Mouse (Mus musculus) lung, postnatal 0 days (tissue): ENCODE data around the gene Slc35e3. TPM values are rescaled to one million over a fixed set of nuclear protein-coding genes. Genes with fewer than 3 reads are reported as not detected.

Experiments used
- ATAC-seq: fragments of 200-750 bp; cut with Nextera tagmentation; 2 replicates; pipeline ENCODE4 v1.8.0; 2017; ENCODE audit warnings: moderate library complexity
- DNase-seq: peaks from one replicate; pipeline ENCODE4 v3.0.0-alpha.2; 2016; ENCODE audit warnings: low spot score
- H3K27ac ChIP-seq: fragments of 300-500 bp; sonication (generic); 2 replicates; pipeline ENCODE4 v1.5.1; 2014; ENCODE audit warnings: antibody characterized with exemption, mild to moderate bottlenecking, low read length, mixed read lengths
- H3K27me3 ChIP-seq: fragments of 300-500 bp; sonication (generic); replicated peaks from 2 replicates; pipeline ENCODE4 v1.6.1; 2014; ENCODE audit warnings: low read length, mixed read lengths; ENCODE audit not compliant: insufficient read depth
- H3K36me3 ChIP-seq: fragments of 300-500 bp; sonication (generic); 2 replicates; pipeline ENCODE4 v1.6.1; 2014; ENCODE audit warnings: low read length, mixed read lengths; ENCODE audit not compliant: insufficient read depth
- H3K4me1 ChIP-seq: fragments of 300-500 bp; sonication (generic); 2 replicates; pipeline ENCODE4 v1.6.1; 2014; ENCODE audit warnings: antibody characterized with exemption, low read depth, low read length, mixed read lengths; ENCODE audit not compliant: insufficient read depth
- H3K4me2 ChIP-seq: fragments of 300-500 bp; sonication (generic); replicated peaks from 2 replicates; pipeline ENCODE4 v1.6.1; 2014; ENCODE audit warnings: low read depth, mild to moderate bottlenecking, low read length, moderate library complexity, mixed read lengths
- H3K4me3 ChIP-seq: fragments of 300-500 bp; sonication (generic); 2 replicates; pipeline ENCODE4 v1.5.1; 2014; ENCODE audit warnings: low read depth, low read length
- H3K9ac ChIP-seq: fragments of 300-500 bp; sonication (generic); replicated peaks from 2 replicates; pipeline ENCODE4 v1.6.1; 2014; ENCODE audit warnings: low read depth, mild to moderate bottlenecking
- H3K9me3 ChIP-seq: fragments of 300-500 bp; sonication (generic); 2 replicates; pipeline ENCODE4 v1.6.1; 2016; ENCODE audit warnings: low read length, mixed read lengths
- CTCF ChIP-seq: IDR thresholded peaks from 2 replicates; pipeline ENCODE4 v1.5.1; 2016; ENCODE audit warnings: antibody characterized with exemption, mild to moderate bottlenecking
- EP300 ChIP-seq: IDR thresholded peaks from 2 replicates; pipeline ENCODE4 v1.6.1; 2016; ENCODE audit warnings: antibody characterized with exemption, mild to moderate bottlenecking, control low read depth
- WGBS: fragments of 180-500 bp; shearing (Covaris S2); extraction: QIAGEN DNeasy Blood & Tissue Kit; methylation state at CpG from one replicate; pipeline ENCODE4 v1.1.7; 2014; 5-methylcytosine and 5-hydroxymethylcytosine counted together
- polyA plus RNA-seq: library from polyadenylated mRNA; unstranded; fragments of >200 nt; fragmentation: Nextera tagmentation; extraction: Ambion mirVana; gene quantifications from 2 replicates; pipeline ENCODE4 v1.2.1, GENCODE M21; 2015

The Slc35e3 gene
- polyA plus RNA-seq, 1 experiment from 2014 or later = 17.2 TPM

DNA sequence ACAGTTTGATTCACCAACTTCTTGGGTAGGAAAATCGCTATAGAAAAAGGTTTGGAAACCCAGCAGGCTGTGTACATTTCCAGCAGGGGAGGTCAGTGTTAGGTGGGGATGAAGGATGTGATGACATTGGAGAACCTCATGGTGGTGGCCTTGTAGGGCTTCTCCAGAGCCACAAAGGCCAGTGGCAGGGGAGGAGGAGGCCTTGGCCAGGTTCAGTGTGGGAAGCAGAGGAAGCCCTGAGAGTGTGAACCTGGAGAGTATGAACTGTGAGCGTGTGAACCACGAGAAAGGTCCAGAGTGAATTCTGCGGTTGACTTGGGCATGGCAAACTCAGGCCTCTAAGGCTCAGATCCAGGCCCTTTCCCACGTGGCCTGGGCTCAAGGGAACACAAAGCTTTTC, 17.6 kb downstream of the Slc35e3 start:
- DNase-seq (no peak), ATAC-seq (no peak)
- H3K4me3 ChIP-seq = no peak overlapping the region
- no peaks in the 10 kb centered on the region for H3K9me3 ChIP-seq
- no peak for TF ChIP-seq EP300
- no peak for TF ChIP-seq CTCF
- peak overlapping the region; percentile 85 for H3K27ac ChIP-seq
- H3K9ac ChIP-seq = no peak overlapping the region
- no peaks in the 10 kb centered on the region for H3K27me3 ChIP-seq
- 82% methylated on average over 5 of the region's 5 CpGs for WGBS
- H3K36me3 ChIP-seq = no peaks in the 10 kb centered on the region
- H3K4me1 ChIP-seq = no peaks in the 10 kb centered on the region
- no peak overlapping the region for H3K4me2 ChIP-seq

DNA sequence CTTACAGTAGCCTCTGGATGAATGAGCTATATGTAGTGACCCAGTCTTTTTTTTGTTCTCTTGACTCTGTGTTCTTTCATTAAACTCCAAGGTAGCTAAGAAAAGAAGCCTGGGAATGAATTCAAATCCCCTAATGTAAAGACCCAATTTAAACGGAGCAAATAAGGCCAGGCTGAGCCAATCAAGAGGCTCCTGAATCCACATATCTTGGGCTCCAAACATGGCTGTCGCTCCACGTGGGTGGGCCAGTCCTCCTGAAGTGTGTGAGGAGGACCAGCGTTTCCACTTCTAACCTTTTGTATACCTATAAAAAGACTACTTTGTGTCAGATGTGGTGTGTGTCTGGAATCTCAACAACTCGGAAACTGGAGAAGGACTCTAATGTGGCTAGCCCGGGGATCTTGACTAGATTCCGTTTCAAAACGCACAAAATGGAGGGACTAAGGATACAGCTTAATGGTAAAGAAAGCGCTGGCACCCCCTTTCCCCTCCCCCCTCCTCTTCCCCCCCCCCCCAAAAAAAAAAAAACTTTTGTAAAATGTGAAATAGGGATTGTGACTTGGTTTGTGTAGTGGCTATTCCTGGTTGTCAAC, 18.6 kb downstream of the Slc35e3 start:
- no peaks in the 10 kb centered on the region for H3K4me1 ChIP-seq
- no peak overlapping the region for H3K4me2 ChIP-seq
- no peaks in the 10 kb centered on the region for H3K27me3 ChIP-seq
- no peak overlapping the region for H3K4me3 ChIP-seq
- no peak for TF ChIP-seq CTCF
- TF ChIP-seq EP300 = no peak
- no peak for DNase-seq
- ATAC-seq = no peak
- WGBS = 57% methylated on average over 9 of the region's 9 CpGs
- no peaks in the 10 kb centered on the region for H3K9me3 ChIP-seq
- no peak overlapping the region for H3K9ac ChIP-seq
- no peak overlapping the region for H3K27ac ChIP-seq
- no peaks in the 10 kb centered on the region for H3K36me3 ChIP-seq

DNA sequence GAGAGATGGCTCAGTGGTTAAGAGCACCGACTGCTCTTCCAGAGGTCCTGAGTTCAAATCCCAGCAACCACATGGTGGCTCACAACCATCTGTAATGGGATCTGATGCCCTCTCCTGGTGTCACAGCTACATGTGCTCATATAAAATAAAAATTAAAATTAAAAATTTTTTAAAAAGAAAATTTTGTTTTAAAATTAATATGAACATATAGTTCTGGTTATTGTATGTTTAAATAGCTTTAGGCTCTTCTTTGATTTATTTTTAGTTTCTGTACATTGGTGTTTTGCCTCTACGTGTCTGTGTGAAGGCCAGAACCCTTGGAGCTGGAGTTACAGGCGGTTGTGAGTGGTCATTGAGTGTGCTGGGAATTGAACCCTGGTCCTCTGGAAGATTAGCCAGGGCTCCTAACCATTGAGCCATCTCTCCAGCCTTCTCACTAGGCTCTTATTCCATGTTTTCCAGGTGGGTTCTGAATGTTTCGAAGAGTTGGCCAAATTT, 19.2 kb downstream of the Slc35e3 start:
- 96% methylated on average over 4 of the region's 4 CpGs for WGBS
- Histone ChIP-seq H3K9ac (no peak overlapping the region), H3K27me3 (no peaks in the 10 kb centered on the region), H3K36me3 (no peaks in the 10 kb centered on the region), H3K4me2 (no peak overlapping the region), H3K27ac (no peak overlapping the region), H3K4me1 (no peaks in the 10 kb centered on the region), H3K4me3 (no peak overlapping the region), H3K9me3 (no peaks in the 10 kb centered on the region)
- DNase-seq (no peak), ATAC-seq (no peak)
- TF ChIP-seq EP300 = no peak
- TF ChIP-seq CTCF = no peak

DNA sequence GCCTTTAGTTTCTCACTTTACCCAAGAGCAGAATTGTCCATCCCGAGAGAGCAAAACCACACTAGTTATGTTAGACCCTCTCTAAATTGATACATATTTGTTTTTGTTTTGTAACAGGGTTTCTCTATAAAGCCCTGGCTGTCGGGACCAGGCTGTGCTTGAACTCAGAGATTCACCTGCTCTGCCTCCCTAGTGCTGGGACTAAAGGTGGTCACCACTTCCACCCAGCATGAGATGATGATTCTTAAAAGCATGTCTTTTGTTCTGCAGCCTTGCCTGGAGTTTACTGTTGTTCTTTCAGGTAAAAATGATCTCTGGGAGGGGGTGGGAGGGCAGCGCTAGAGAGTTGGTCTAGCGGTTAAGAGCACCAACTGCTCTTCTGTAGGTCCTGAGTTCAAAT, 19.8 kb downstream of the Slc35e3 start:
- Histone ChIP-seq H3K4me3 (no peak overlapping the region), H3K9ac (no peak overlapping the region), H3K4me2 (no peak overlapping the region), H3K27ac (no peak overlapping the region), H3K36me3 (no peaks in the 10 kb centered on the region), H3K27me3 (no peaks in the 10 kb centered on the region), H3K4me1 (no peaks in the 10 kb centered on the region), H3K9me3 (no peaks in the 10 kb centered on the region)
- WGBS = 85% methylated on average over 4 of the region's 4 CpGs
- TF ChIP-seq CTCF = no peak
- TF ChIP-seq EP300 = no peak
- ATAC-seq (no peak), DNase-seq (no peak)

DNA sequence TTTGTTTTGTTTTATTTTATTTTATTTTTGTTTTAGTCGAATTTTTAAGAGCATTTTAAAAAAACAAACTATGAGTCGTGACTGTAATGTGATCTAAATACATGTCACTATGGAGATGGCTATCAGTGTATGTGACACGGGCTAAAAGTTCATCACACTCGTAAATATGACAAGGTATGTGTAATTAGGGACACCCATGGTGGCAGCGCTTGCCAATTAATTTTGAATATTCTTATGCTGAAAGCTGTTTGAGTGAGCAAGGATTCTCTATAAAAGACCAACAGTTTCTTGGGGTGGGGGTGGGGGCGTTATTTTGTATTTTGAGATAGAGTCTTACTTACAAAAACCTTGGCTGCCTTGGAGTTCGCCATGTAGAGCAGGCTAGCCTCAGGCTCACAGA, 20.5 kb downstream of the Slc35e3 start:
- 69% methylated on average over 7 of the region's 7 CpGs for WGBS
- ATAC-seq = no peak
- H3K36me3 ChIP-seq = no peaks in the 10 kb centered on the region
- H3K27ac ChIP-seq = no peak overlapping the region
- H3K4me2 ChIP-seq = no peak overlapping the region
- no peak overlapping the region for H3K4me3 ChIP-seq
- TF ChIP-seq EP300 (no peak), CTCF (no peak)
- no peaks in the 10 kb centered on the region for H3K27me3 ChIP-seq
- no peaks in the 10 kb centered on the region for H3K9me3 ChIP-seq
- H3K4me1 ChIP-seq = no peaks in the 10 kb centered on the region
- no peak for DNase-seq
- H3K9ac ChIP-seq = no peak overlapping the region

DNA sequence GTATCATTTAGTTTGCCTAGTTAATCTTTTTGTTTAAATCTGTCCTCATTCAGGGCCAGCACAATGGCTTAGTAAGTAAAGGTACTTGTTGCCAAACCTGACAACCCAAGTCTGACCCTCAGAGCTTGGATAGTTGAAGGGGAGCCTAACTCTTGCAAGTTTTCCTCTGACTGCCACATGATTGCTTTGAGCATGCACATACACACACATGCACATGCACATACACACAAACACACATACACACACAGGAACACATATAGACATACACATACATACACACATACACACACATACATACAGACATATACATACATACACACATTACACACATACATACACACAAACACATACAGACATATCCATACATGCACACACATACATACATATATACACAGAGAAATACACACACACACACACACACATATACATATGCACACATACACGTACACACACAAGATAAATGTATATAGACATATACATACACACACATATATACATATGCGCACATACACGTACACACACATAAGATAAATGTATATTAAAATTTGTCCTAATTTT, 21.3 kb downstream of the Slc35e3 start:
- no peak overlapping the region for H3K4me3 ChIP-seq
- no peak for TF ChIP-seq EP300
- no peak for TF ChIP-seq CTCF
- H3K9me3 ChIP-seq = no peaks in the 10 kb centered on the region

More for the DNA sequence above, 21.3 kb downstream of the Slc35e3 start:
- no peaks in the 10 kb centered on the region for H3K36me3 ChIP-seq
- H3K9ac ChIP-seq = no peak overlapping the region
- H3K4me2 ChIP-seq = no peak overlapping the region
- DNase-seq (no peak), ATAC-seq (no peak)
- 94% methylated on average over 3 of the region's 3 CpGs for WGBS
- H3K27ac ChIP-seq = no peak overlapping the region
- no peaks in the 10 kb centered on the region for H3K4me1 ChIP-seq
- no peaks in the 10 kb centered on the region for H3K27me3 ChIP-seq
